Mouse (Mus musculus) heart, adult 2 months (tissue): ENCODE measurements at regions not wholly inside any gene's neighbourhood (a gene's known extent, or its start where the extent isn't known, plus 50 kb on each side); places are given as distances from the start of the nearest gene placed in this dataset.

Experiments used
- CTCF ChIP-seq: fragments of 200-600 bp; IDR thresholded peaks from 2 replicates; pipeline ENCODE4 v1.8.1; 2022; ENCODE audit warnings: antibody characterized with exemption, mild to moderate bottlenecking, moderate library complexity
- EP300 ChIP-seq: fragments of 200-500 bp; IDR thresholded peaks from 2 replicates; pipeline ENCODE4 v1.6.1; 2011; ENCODE audit warnings: low read depth, low read length, control low read depth; ENCODE audit not compliant: insufficient read depth
- POLR2A ChIP-seq: fragments of 200-500 bp; IDR thresholded peaks from 2 replicates; pipeline ENCODE4 v1.6.1; 2011; ENCODE audit warnings: mild to moderate bottlenecking, low read depth, low read length, control low read depth; ENCODE audit not compliant: insufficient read depth

DNA sequence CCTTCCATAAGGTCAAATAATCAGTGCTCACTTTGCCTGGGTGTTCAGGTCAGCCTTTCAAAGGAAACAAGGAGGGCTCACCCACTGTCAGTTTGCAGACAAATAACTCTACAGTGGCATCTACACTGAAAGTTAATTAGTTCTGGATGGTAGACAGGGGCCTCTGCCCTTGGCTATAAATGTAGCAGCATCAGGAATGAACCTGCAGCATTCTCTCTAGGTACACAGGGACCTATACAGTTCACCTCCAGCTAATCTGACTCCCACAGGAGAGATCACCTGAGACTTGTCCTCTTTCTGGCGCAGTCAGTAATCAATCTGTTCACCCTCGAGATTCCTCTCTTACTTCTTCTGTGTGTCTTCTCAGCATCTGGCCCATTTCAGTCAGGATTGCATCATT, 130.3 kb upstream of the Pnpt1 start:
- no peak for TF ChIP-seq POLR2A
- TF ChIP-seq CTCF = no peak
- no peak for TF ChIP-seq EP300
